Mouse (Mus musculus) heart, postnatal 0 days (tissue): ENCODE results near the gene Nvl. TPM values are rescaled to one million over a fixed set of nuclear protein-coding genes. Genes with fewer than 3 reads are reported as not detected.

ENCODE experiments used
- ATAC-seq: fragments of 200-750 bp; cut with Nextera tagmentation; 2 replicates; pipeline ENCODE4 v1.8.0; 2017; ENCODE audit warnings: low read depth, moderate number of reproducible peaks, moderate library complexity; ENCODE audit not compliant: insufficient read depth
- DNase-seq: peaks from one replicate; pipeline ENCODE4 v3.0.0-alpha.2; 2016; ENCODE audit warnings: low spot score
- H3K27ac ChIP-seq: fragments of 300-500 bp; sonication (generic); 2 replicates; pipeline ENCODE4 v1.5.1; 2014; ENCODE audit warnings: low read depth, mild to moderate bottlenecking
- H3K27me3 ChIP-seq: fragments of 300-500 bp; sonication (generic); 2 replicates; pipeline ENCODE4 v1.6.1; 2014; ENCODE audit warnings: low read length, mixed read lengths; ENCODE audit not compliant: control insufficient read depth, insufficient read depth
- H3K36me3 ChIP-seq: fragments of 300-500 bp; sonication (generic); replicated peaks from 2 replicates; pipeline ENCODE4 v1.6.1; 2014; ENCODE audit warnings: low read length, mixed read lengths; ENCODE audit not compliant: control insufficient read depth, insufficient read depth
- H3K4me1 ChIP-seq: fragments of 300-500 bp; sonication (generic); 2 replicates; pipeline ENCODE4 v1.6.1; 2014; ENCODE audit warnings: antibody characterized with exemption; ENCODE audit not compliant: control insufficient read depth, insufficient read depth
- H3K4me2 ChIP-seq: fragments of 300-500 bp; sonication (generic); 2 replicates; pipeline ENCODE4 v1.6.1; 2014; ENCODE audit warnings: low read depth, mild to moderate bottlenecking, low read length, moderate library complexity
- H3K4me3 ChIP-seq: fragments of 300-500 bp; sonication (generic); 2 replicates; pipeline ENCODE4 v1.5.1; 2014; ENCODE audit warnings: low read depth, low read length
- H3K9ac ChIP-seq: fragments of 300-500 bp; sonication (generic); replicated peaks from 2 replicates; pipeline ENCODE4 v1.6.1; 2014; ENCODE audit warnings: low read depth, low read length, mixed read lengths
- H3K9me3 ChIP-seq: fragments of 300-500 bp; sonication (generic); replicated peaks from 2 replicates; pipeline ENCODE4 v1.6.1; 2016; ENCODE audit warnings: low read length; ENCODE audit not compliant: control insufficient read depth
- CTCF ChIP-seq: IDR thresholded peaks from 2 replicates; pipeline ENCODE4 v1.5.1; 2016; ENCODE audit warnings: antibody characterized with exemption, control low read depth, low read depth
- EP300 ChIP-seq: IDR thresholded peaks from 2 replicates; pipeline ENCODE4 v1.6.1; 2016; ENCODE audit warnings: antibody characterized with exemption, low read depth
- WGBS: fragments of 180-500 bp; shearing (Covaris S2); extraction: QIAGEN DNeasy Blood & Tissue Kit; methylation state at CpG from one replicate; pipeline ENCODE4 v1.1.7; 2014; 5-methylcytosine and 5-hydroxymethylcytosine counted together
- polyA plus RNA-seq: library from polyadenylated mRNA; unstranded; fragments of >200 nt; fragmentation: Nextera tagmentation; extraction: Ambion mirVana; gene quantifications from 2 replicates; pipeline ENCODE4 v1.2.1, GENCODE M21; 2015
- total RNA-seq: library from RNA; depleted of rRNA; stranded (reverse); fragments of >200 nt; gene quantifications from 2 replicates; pipeline ENCODE4 v1.2.3, GENCODE M21; 2014; ENCODE audit warnings: low replicate concordance; rRNA removed

The Nvl gene
- total RNA-seq (8.4 and 13.9 TPM in 2 replicates), polyA plus RNA-seq (8.3 and 8.8 TPM in 2 replicates)

DNA sequence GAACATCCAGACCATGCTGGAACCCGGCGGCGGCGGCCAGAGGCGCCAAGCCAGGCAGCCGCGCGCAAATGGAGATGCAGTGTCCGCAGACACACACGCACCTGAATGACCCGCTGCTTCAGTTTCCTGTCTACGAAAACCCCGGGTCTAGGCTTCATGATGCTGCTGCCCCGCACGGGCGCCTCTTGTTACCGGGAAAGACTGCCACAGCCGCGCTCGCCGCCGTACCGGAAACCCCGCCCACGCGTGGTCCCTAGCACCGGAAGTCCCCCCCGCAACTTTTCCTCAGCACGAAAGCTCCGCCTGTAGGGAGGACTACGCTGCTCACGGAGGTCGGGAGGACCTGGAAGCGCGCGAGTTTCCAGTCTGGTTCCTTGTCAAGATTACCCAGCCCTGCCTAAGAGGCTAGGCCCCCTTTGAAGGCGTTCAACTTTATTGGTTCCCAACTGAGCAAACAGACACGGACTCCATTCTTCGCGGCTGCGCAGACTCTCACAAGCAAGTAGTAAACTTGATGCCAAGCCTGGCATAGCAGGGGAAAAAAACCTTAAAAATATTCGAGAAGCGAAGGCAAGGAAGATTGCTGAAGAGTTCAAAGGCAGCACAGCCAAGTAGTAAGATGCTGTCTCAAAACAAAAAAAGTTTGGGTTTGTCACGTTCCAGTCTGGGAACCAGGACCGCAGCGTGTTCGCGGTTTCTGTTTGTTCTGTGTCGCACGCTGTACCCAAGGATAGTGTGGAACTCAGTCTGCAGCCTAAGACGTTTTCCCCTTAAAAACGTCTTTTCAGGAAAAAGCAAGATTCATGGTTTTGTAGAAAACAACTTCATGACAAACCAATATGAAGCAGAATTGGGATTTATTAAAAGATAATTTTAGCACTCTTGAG, at the start of gene Nvl, which contains the start of gene Cnih4:
Gene Nvl, minus strand, starts transcription at position 255 of the 887 bp plus-strand sequence.
Gene Cnih4, plus strand, starts transcription at position 744 of the 887 bp plus-strand sequence.
- DNase-seq (peak; percentile 98), ATAC-seq (peak; percentile 99)
- under 1% methylated on average over 52 of the region's 52 CpGs for WGBS
- H3K4me2 ChIP-seq, result peak within 1 kb of the TSS; percentile 73
- peak within 1 kb of the TSS; percentile 89 for H3K4me3 ChIP-seq
- TF ChIP-seq CTCF, result no peak
- TF ChIP-seq EP300, result peak; percentile 94
- H3K9ac ChIP-seq, result peak within 1 kb of the TSS; percentile 68
- H3K9me3 ChIP-seq, result no peaks in the 10 kb centered on the region
- no peaks in the 10 kb centered on the region for H3K27me3 ChIP-seq
- H3K36me3 ChIP-seq, result peaks cover 19% of the 10 kb centered on the region; the same call in 1 of the 2 replicates
- peaks cover 7% of the 10 kb centered on the region for H3K4me1 ChIP-seq
- peak within 1 kb of the TSS; percentile 89 for H3K27ac ChIP-seq

DNA sequence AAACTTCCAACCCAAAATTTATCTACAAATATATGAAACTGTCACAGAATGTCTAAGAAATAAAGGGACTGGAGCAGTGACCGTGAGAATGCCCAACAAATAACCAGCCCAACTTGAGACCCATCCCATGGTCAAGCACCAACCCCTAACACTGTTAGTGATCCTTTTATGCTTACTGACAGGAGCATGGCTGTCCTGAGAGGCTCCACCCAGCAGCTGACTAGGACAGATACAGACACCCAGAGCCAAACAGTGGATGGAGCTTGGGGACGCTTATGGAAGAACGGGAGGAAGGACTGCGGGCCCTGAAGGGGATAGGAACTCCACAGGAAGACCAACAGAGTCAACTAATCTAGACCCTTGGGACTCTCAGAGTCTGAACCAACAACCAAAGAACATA, 44.9 kb upstream of the Nvl start:
- no peak for ATAC-seq
- WGBS, result 77% methylated on average over 4 of the region's 4 CpGs
- TF ChIP-seq EP300 (no peak), CTCF (no peak)

DNA sequence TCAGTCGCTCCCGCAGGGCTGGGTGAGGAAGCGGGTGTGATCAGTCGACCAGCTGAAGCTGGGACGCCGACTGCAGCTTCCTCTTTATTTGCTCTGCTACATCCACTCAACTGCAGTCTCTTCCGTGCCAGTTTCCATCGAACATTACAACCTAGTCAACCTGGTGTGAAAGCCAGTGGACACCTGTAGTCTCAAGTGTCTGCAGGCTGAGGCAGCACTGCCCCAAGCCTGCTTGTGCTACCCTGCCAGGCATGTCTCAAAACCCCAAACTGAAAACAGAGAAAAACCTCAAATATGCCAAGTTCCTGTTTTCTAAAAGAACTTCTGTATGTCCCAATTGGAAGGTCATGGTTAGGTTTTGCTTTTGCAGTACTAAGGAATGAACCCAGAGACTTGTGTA, 26.2 kb upstream of the Nvl start:
- no peak overlapping the region for H3K4me3 ChIP-seq
- no peaks in the 10 kb centered on the region for H3K4me1 ChIP-seq
- DNase-seq, result no peak
- 79% methylated on average over 8 of the region's 8 CpGs for WGBS
- no peak overlapping the region; the same call in 1 of the 2 replicates for H3K27ac ChIP-seq
- H3K4me2 ChIP-seq, result no peak overlapping the region
- no peak overlapping the region for H3K9ac ChIP-seq
- no peak for ATAC-seq
- no peaks in the 10 kb centered on the region for H3K9me3 ChIP-seq
- TF ChIP-seq EP300 (no peak), CTCF (no peak)
- H3K36me3 ChIP-seq, result peaks cover 46% of the 10 kb centered on the region
- no peaks in the 10 kb centered on the region for H3K27me3 ChIP-seq

More for the DNA sequence above, 44.9 kb upstream of the Nvl start:
- Histone ChIP-seq H3K9me3 (no peaks in the 10 kb centered on the region), H3K9ac (no peak overlapping the region), H3K27me3 (no peaks in the 10 kb centered on the region), H3K36me3 (peaks cover 90% of the 10 kb centered on the region), H3K27ac (no peak overlapping the region), H3K4me1 (no peaks in the 10 kb centered on the region), H3K4me2 (no peak overlapping the region), H3K4me3 (no peak overlapping the region)
- no peak for DNase-seq

DNA sequence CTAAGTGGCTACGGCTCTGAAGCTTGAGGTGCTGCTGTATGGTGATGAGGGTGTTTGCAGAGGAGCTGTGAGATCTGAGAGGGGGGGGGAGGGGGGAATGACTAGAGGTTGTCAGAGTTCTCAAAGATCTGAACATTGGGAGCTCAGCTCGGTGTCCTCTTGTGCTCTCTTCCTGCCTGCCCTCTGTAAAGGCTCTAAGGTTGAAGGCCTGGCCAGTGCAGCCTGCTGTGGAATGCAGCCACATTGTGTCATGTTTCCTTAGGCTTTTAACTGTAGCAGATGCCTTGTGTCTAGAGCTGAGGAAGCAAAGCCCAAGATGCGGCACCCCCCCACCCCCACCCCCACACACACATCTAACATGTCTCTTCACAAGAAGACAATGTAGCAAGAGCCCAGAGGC, 24.4 kb upstream of the Nvl start:
- H3K27ac ChIP-seq, result no peak overlapping the region
- no peak overlapping the region for H3K4me2 ChIP-seq
- no peaks in the 10 kb centered on the region for H3K4me1 ChIP-seq
- no peaks in the 10 kb centered on the region for H3K27me3 ChIP-seq
- TF ChIP-seq EP300 (no peak), CTCF (no peak)
- H3K4me3 ChIP-seq, result no peak overlapping the region
- no peak overlapping the region for H3K9ac ChIP-seq
- H3K9me3 ChIP-seq, result no peaks in the 10 kb centered on the region
- DNase-seq (no peak), ATAC-seq (no peak; the same call in 1 of the 2 replicates)
- H3K36me3 ChIP-seq, result peaks cover 52% of the 10 kb centered on the region
- 63% methylated on average over 3 of the region's 3 CpGs for WGBS

DNA sequence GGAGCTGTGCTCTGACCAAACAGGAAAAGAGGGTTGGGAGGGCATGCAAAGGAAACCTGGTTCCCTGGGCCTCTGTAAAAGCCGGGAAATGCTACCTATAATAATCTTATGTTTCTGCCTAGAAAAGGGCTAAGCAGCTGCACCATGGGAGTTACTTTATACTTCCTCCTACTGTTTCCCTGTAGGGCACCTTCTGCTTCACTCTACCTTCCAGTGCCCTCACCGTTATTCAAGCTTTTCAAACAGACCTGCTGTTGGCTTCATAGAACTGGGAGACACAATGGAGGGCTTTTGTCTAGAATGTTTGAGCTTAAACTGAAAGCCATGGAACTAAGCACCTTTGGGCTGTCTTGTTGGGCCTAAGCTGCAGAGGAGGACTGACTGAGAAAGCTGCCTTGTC, 23.8 kb upstream of the Nvl start:
- Histone ChIP-seq H3K27me3 (no peaks in the 10 kb centered on the region), H3K4me1 (no peaks in the 10 kb centered on the region), H3K4me3 (no peak overlapping the region), H3K27ac (no peak overlapping the region), H3K36me3 (peaks cover 55% of the 10 kb centered on the region), H3K9ac (no peak overlapping the region), H3K9me3 (no peaks in the 10 kb centered on the region), H3K4me2 (no peak overlapping the region)
- DNase-seq (no peak), ATAC-seq (no peak)
- 84% methylated on average over 2 of the region's 2 CpGs for WGBS
- no peak for TF ChIP-seq CTCF
- TF ChIP-seq EP300, result no peak
